Mouse (Mus musculus) kidney, embryonic 16.5 days (tissue): ENCODE data around the gene Pank4. TPM values are rescaled to one million over a fixed set of nuclear protein-coding genes. Genes with fewer than 3 reads are reported as not detected.

Experiments
- ATAC-seq: fragments of 200-750 bp; cut with Nextera tagmentation; 2 replicates; pipeline ENCODE4 v1.8.0; 2017; ENCODE audit warnings: moderate TSS enrichment; ENCODE audit not compliant: low FRiP score, low TSS enrichment
- H3K27ac ChIP-seq: fragments of 300-500 bp; sonication (generic); 2 replicates; pipeline ENCODE4 v1.5.1; 2014; ENCODE audit warnings: low read length
- H3K27me3 ChIP-seq: fragments of 300-500 bp; sonication (generic); 2 replicates; pipeline ENCODE4 v1.6.1; 2014; ENCODE audit warnings: low read length, control low read depth, mixed read lengths; ENCODE audit not compliant: insufficient read depth
- H3K36me3 ChIP-seq: fragments of 300-500 bp; sonication (generic); 2 replicates; pipeline ENCODE4 v1.6.1; 2014; ENCODE audit warnings: low read length, control low read depth, mixed read lengths; ENCODE audit not compliant: insufficient read depth
- H3K4me1 ChIP-seq: fragments of 300-500 bp; sonication (generic); 2 replicates; pipeline ENCODE4 v1.6.1; 2014; ENCODE audit warnings: low read length, control low read depth, mixed read lengths; ENCODE audit not compliant: insufficient read depth
- H3K4me2 ChIP-seq: fragments of 300-500 bp; sonication (generic); replicated peaks from 2 replicates; pipeline ENCODE4 v1.6.1; 2014; ENCODE audit warnings: low read depth, low read length
- H3K4me3 ChIP-seq: fragments of 300-500 bp; sonication (generic); 2 replicates; pipeline ENCODE4 v1.5.1; 2014; ENCODE audit warnings: mild to moderate bottlenecking, low read length
- H3K9ac ChIP-seq: fragments of 300-500 bp; sonication (generic); replicated peaks from 2 replicates; pipeline ENCODE4 v1.6.1; 2014; ENCODE audit warnings: low read length
- H3K9me3 ChIP-seq: fragments of 300-500 bp; sonication (generic); 2 replicates; pipeline ENCODE4 v1.6.1; 2016; ENCODE audit warnings: low read length, control low read depth
- WGBS: fragments of 180-500 bp; shearing (Covaris S2); extraction: QIAGEN DNeasy Blood & Tissue Kit; methylation state at CpG from one replicate; pipeline ENCODE4 v1.1.7; 2014; 5-methylcytosine and 5-hydroxymethylcytosine counted together
- polyA plus RNA-seq: library from polyadenylated mRNA; unstranded; fragments of >200 nt; fragmentation: Nextera tagmentation; extraction: Ambion mirVana; gene quantifications from 2 replicates; pipeline ENCODE4 v1.2.1, GENCODE M21; 2015

The Pank4 gene
- polyA plus RNA-seq, 1 experiment from 2014 or later = 51.9 TPM

- 80% methylated on average over 5 of the region's 5 CpGs for WGBS
- Histone ChIP-seq H3K36me3 (no peaks in the 10 kb centered on the region), H3K4me2 (no peak overlapping the region), H3K9me3 (no peaks in the 10 kb centered on the region), H3K27ac (no peak overlapping the region), H3K27me3 (no peaks in the 10 kb centered on the region), H3K9ac (no peak overlapping the region), H3K4me3 (no peak overlapping the region), H3K4me1 (peaks cover 10% of the 10 kb centered on the region)
- ATAC-seq = no peak
Observed at GRCm38 (mm10) chr4:154941831-154942230, 22.1 kb upstream of the Pank4 start.

GRCm38 (mm10) chr4:154942632-154943322 is 21.1 kb upstream of the Pank4 start:
- Histone ChIP-seq H3K36me3 (no peaks in the 10 kb centered on the region), H3K27me3 (no peaks in the 10 kb centered on the region), H3K4me1 (peaks cover 10% of the 10 kb centered on the region), H3K4me2 (no peak overlapping the region), H3K9ac (no peak overlapping the region), H3K4me3 (no peak overlapping the region), H3K9me3 (no peaks in the 10 kb centered on the region), H3K27ac (no peak overlapping the region)
- WGBS = 77% methylated on average over 10 of the region's 10 CpGs
- no peak for ATAC-seq

GRCm38 (mm10) chr4:154943323-154944039 is 20.4 kb upstream of the Pank4 start:
- H3K27me3 ChIP-seq = 0 out of 2 replicates have a peak, but pooled peaks cover 4% of the 10 kb centered on the region
- H3K4me1 ChIP-seq = peaks cover 10% of the 10 kb centered on the region
- H3K4me3 ChIP-seq = no peak overlapping the region
- H3K9ac ChIP-seq = no peak overlapping the region
- no peak for ATAC-seq
- H3K9me3 ChIP-seq = no peaks in the 10 kb centered on the region
- H3K4me2 ChIP-seq = no peak overlapping the region
- H3K27ac ChIP-seq = no peak overlapping the region
- 90% methylated on average over 6 of the region's 6 CpGs for WGBS
- H3K36me3 ChIP-seq = no peaks in the 10 kb centered on the region

- no peaks in the 10 kb centered on the region for H3K36me3 ChIP-seq
- no peaks in the 10 kb centered on the region for H3K9me3 ChIP-seq
- H3K27ac ChIP-seq = no peak overlapping the region
- 20% methylated on average over 2 of the region's 2 CpGs for WGBS
- peak; percentile 74; the same call in 1 of the 2 replicates for ATAC-seq
- H3K9ac ChIP-seq = no peak overlapping the region
- peaks cover 10% of the 10 kb centered on the region for H3K4me1 ChIP-seq
- H3K27me3 ChIP-seq = peaks cover 11% of the 10 kb centered on the region
- no peak overlapping the region for H3K4me3 ChIP-seq
- H3K4me2 ChIP-seq = no peak overlapping the region
Observed at GRCm38 (mm10) chr4:154944121-154944590, 19.8 kb upstream of the Pank4 start.

GRCm38 (mm10) chr4:154946319-154946718 is 17.6 kb upstream of the Pank4 start:
- Histone ChIP-seq H3K9me3 (no peaks in the 10 kb centered on the region), H3K36me3 (no peaks in the 10 kb centered on the region), H3K27ac (peak overlapping the region; percentile 69), H3K4me3 (peak overlapping the region; percentile 26), H3K4me2 (peak overlapping the region; percentile 58), H3K9ac (peak overlapping the region; percentile 56), H3K4me1 (peaks cover 10% of the 10 kb centered on the region), H3K27me3 (peaks cover 28% of the 10 kb centered on the region)
- WGBS = 2% methylated on average over 8 of the region's 8 CpGs
- ATAC-seq = peak; percentile 94

GRCm38 (mm10) chr4:154948066-154948939 is 15.6 kb upstream of the Pank4 start:
- WGBS = 53% methylated on average over 14 of the region's 14 CpGs
- Histone ChIP-seq H3K27ac (no peak overlapping the region), H3K9me3 (no peaks in the 10 kb centered on the region), H3K9ac (no peak overlapping the region), H3K27me3 (peaks cover 48% of the 10 kb centered on the region), H3K4me3 (no peak overlapping the region), H3K36me3 (no peaks in the 10 kb centered on the region), H3K4me2 (no peak overlapping the region), H3K4me1 (peaks cover 17% of the 10 kb centered on the region)
- ATAC-seq = no peak

- H3K4me2 ChIP-seq = no peak overlapping the region
- H3K4me1 ChIP-seq = peaks cover 21% of the 10 kb centered on the region
- WGBS = 73% methylated on average over 6 of the region's 6 CpGs
- H3K27me3 ChIP-seq = peaks cover 56% of the 10 kb centered on the region
- no peak overlapping the region for H3K4me3 ChIP-seq
- no peak overlapping the region for H3K27ac ChIP-seq
- no peak for ATAC-seq
- no peaks in the 10 kb centered on the region for H3K9me3 ChIP-seq
- H3K36me3 ChIP-seq = no peaks in the 10 kb centered on the region
- no peak overlapping the region for H3K9ac ChIP-seq
Observed at GRCm38 (mm10) chr4:154948940-154949588, 14.9 kb upstream of the Pank4 start.

GRCm38 (mm10) chr4:154949589-154949982 is 14.3 kb upstream of the Pank4 start:
- no peak for ATAC-seq
- no peak overlapping the region for H3K27ac ChIP-seq
- peaks cover 61% of the 10 kb centered on the region for H3K27me3 ChIP-seq
- no peak overlapping the region for H3K9ac ChIP-seq
- H3K4me3 ChIP-seq = no peak overlapping the region
- no peaks in the 10 kb centered on the region for H3K36me3 ChIP-seq
- 13% methylated on average over 14 of the region's 16 CpGs for WGBS
- H3K4me1 ChIP-seq = peaks cover 21% of the 10 kb centered on the region
- H3K9me3 ChIP-seq = no peaks in the 10 kb centered on the region
- H3K4me2 ChIP-seq = no peak overlapping the region

- Histone ChIP-seq H3K9me3 (no peaks in the 10 kb centered on the region), H3K9ac (no peak overlapping the region), H3K4me1 (peaks cover 10% of the 10 kb centered on the region), H3K27me3 (peaks cover 86% of the 10 kb centered on the region), H3K4me2 (peak overlapping the region; percentile 34), H3K4me3 (no peak overlapping the region), H3K27ac (no peak overlapping the region), H3K36me3 (no peaks in the 10 kb centered on the region)
- under 1% methylated on average over 26 of the region's 26 CpGs for WGBS
- ATAC-seq = no peak
Observed at GRCm38 (mm10) chr4:154952461-154953241, 11.3 kb upstream of the Pank4 start.
